Mouse (Mus musculus) forebrain, embryonic 11.5 days (tissue): ENCODE results near the gene Vmn1r87. TPM values are rescaled to one million over a fixed set of nuclear protein-coding genes. Genes with fewer than 3 reads are reported as not detected.
"Not testable (repeated sequence)": the region's sequence is repeated elsewhere in the genome, so short reads cannot be mapped to it uniquely, and the experiment has no call there.

ENCODE experiments used
- ATAC-seq: fragments of 200-750 bp; cut with Nextera tagmentation; replicated peaks from 2 replicates; pipeline ENCODE4 v1.8.0; 2017; ENCODE audit warnings: moderate TSS enrichment; ENCODE audit not compliant: low FRiP score
- DNase-seq: peaks from one replicate; pipeline ENCODE4 v3.0.0-alpha.2; 2017; ENCODE audit warnings: low spot score
- H3K27ac ChIP-seq: fragments of 300-500 bp; sonication (generic); 2 replicates; pipeline ENCODE4 v1.5.1; 2014; ENCODE audit warnings: low read depth, low read length
- H3K27me3 ChIP-seq: fragments of 300-500 bp; sonication (generic); 2 replicates; pipeline ENCODE4 v1.6.1; 2014; ENCODE audit warnings: mild to moderate bottlenecking, low read length, mixed read lengths; ENCODE audit not compliant: control insufficient read depth, insufficient read depth
- H3K36me3 ChIP-seq: fragments of 300-500 bp; sonication (generic); 2 replicates; pipeline ENCODE4 v1.6.1; 2014; ENCODE audit warnings: mild to moderate bottlenecking, low read length, moderate library complexity, mixed read lengths; ENCODE audit not compliant: control insufficient read depth, insufficient read depth
- H3K4me1 ChIP-seq: fragments of 300-500 bp; sonication (generic); replicated peaks from 2 replicates; pipeline ENCODE4 v1.6.1; 2014; ENCODE audit warnings: low read length, mixed read lengths; ENCODE audit not compliant: control insufficient read depth, insufficient read depth
- H3K4me2 ChIP-seq: fragments of 300-500 bp; sonication (generic); 2 replicates; pipeline ENCODE4 v1.6.1; 2014; ENCODE audit warnings: low read depth, mild to moderate bottlenecking, low read length, moderate library complexity, mixed read lengths; ENCODE audit not compliant: severe bottlenecking
- H3K4me3 ChIP-seq: fragments of 300-500 bp; sonication (generic); 2 replicates; pipeline ENCODE4 v1.5.1; 2014; ENCODE audit warnings: low read depth, low read length
- H3K9ac ChIP-seq: fragments of 300-500 bp; sonication (generic); 2 replicates; pipeline ENCODE4 v1.6.1; 2014; ENCODE audit warnings: low read length
- H3K9me3 ChIP-seq: fragments of 300-500 bp; sonication (generic); 2 replicates; pipeline ENCODE4 v1.6.1; 2016; ENCODE audit warnings: low read length, mixed read lengths; ENCODE audit not compliant: control insufficient read depth
- WGBS: fragments of 180-500 bp; shearing (Covaris S2); extraction: QIAGEN DNeasy Blood & Tissue Kit; methylation state at CpG from one replicate; pipeline ENCODE4 v1.1.7; 2014; 5-methylcytosine and 5-hydroxymethylcytosine counted together
- polyA plus RNA-seq: library from polyadenylated mRNA; unstranded; fragments of >200 nt; fragmentation: Nextera tagmentation; extraction: Ambion mirVana; gene quantifications from 2 replicates; pipeline ENCODE4 v1.2.1, GENCODE M21; 2014

Gene Vmn1r87
- polyA plus RNA-seq = not detected in 2 replicates

DNA sequence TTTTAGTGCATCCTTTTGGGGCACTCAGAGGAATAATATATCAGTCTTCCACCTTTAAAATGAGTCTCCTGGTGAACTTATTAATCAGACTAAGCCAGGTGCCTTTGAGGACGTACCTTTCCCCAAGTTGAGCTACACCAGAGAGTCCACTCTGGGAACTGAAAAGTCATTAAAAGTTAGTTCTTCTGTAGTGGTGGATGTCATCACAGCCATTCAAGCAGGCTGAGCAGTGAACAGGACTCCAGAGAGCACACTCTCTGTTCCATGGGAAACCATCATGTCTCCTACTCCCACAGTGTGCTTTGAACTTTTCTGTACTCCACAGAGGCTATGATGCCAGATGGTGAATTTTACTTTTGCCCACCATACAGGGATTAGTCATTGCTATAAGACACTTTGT lies at the start of gene Vmn1r87:
Gene Vmn1r87 (minus strand): TSS at position 101 of the 400 bp plus-strand sequence.
- no peaks in the 10 kb centered on the region for H3K4me1 ChIP-seq
- no peak within 1 kb of the TSS for H3K9ac ChIP-seq
- no peak within 1 kb of the TSS for H3K27ac ChIP-seq
- no peaks in the 10 kb centered on the region for H3K9me3 ChIP-seq
- no peak for DNase-seq
- no peak within 1 kb of the TSS for H3K4me2 ChIP-seq
- no peak for ATAC-seq
- 83% methylated on average over 1 of the region's 1 CpGs for WGBS
- H3K36me3 ChIP-seq = no peaks in the 10 kb centered on the region
- no peak within 1 kb of the TSS for H3K4me3 ChIP-seq
- H3K27me3 ChIP-seq = no peaks in the 10 kb centered on the region

- ATAC-seq = no peak
- Histone ChIP-seq H3K27ac (no peak within 1 kb of the TSS), H3K9ac (no peak within 1 kb of the TSS)
Measured at GRCm38 (mm10) chr7:13159268-13159667, 19.3 kb upstream of the Vmn1r87 start, which contains the start of gene Vmn1r88. Gene Vmn1r88 (plus strand): TSS chr7:13159568.

DNA sequence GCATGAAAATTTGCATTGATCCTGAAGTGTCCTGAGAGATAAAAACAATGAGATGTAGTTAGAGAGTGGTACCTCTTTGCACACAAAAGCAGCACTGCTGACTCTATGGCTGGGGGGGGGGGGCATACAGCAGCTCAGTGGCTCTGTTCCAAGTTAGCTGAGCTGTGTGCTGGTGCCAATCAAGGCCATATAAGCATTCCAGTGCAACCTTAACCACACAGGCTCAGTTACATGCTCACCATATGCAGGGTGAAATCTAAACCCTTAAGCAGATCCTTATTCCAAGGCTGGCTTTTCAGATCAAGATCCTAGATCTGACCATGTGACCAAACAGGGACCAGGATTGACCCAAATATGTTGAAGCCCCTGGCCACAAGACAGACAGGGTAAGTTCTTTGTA lies 2.6 kb downstream of the Vmn1r87 start:
- Histone ChIP-seq H3K4me2 (no peak overlapping the region), H3K27ac (no peak overlapping the region), H3K4me3 (no peak overlapping the region), H3K9ac (no peak overlapping the region), H3K9me3 (no peaks in the 10 kb centered on the region), H3K27me3 (no peaks in the 10 kb centered on the region), H3K4me1 (no peaks in the 10 kb centered on the region), H3K36me3 (no peaks in the 10 kb centered on the region)
- ATAC-seq (no peak), DNase-seq (no peak)

More at GRCm38 (mm10) chr7:13159268-13159667, 19.3 kb upstream of the Vmn1r87 start, which contains the start of gene Vmn1r88:
- H3K27me3 ChIP-seq = no peaks in the 10 kb centered on the region
- no peaks in the 10 kb centered on the region for H3K9me3 ChIP-seq
- H3K4me1 ChIP-seq = no peaks in the 10 kb centered on the region
- H3K36me3 ChIP-seq = no peaks in the 10 kb centered on the region
- no peak for DNase-seq
- H3K4me3 ChIP-seq = no peak within 1 kb of the TSS
- no peak within 1 kb of the TSS for H3K4me2 ChIP-seq

- H3K36me3 ChIP-seq = no peaks in the 10 kb centered on the region
- WGBS = 95% methylated on average over 2 of the region's 2 CpGs
- H3K4me2 ChIP-seq = no peak overlapping the region
- DNase-seq (no peak), ATAC-seq (no peak)
- no peak overlapping the region for H3K9ac ChIP-seq
- H3K27me3 ChIP-seq = no peaks in the 10 kb centered on the region
- H3K4me1 ChIP-seq = no peaks in the 10 kb centered on the region
- no peak overlapping the region for H3K27ac ChIP-seq
- no peaks in the 10 kb centered on the region for H3K9me3 ChIP-seq
- no peak overlapping the region for H3K4me3 ChIP-seq
Measured at GRCm38 (mm10) chr7:13131856-13132255, 8.1 kb downstream of the Vmn1r87 start.

DNA sequence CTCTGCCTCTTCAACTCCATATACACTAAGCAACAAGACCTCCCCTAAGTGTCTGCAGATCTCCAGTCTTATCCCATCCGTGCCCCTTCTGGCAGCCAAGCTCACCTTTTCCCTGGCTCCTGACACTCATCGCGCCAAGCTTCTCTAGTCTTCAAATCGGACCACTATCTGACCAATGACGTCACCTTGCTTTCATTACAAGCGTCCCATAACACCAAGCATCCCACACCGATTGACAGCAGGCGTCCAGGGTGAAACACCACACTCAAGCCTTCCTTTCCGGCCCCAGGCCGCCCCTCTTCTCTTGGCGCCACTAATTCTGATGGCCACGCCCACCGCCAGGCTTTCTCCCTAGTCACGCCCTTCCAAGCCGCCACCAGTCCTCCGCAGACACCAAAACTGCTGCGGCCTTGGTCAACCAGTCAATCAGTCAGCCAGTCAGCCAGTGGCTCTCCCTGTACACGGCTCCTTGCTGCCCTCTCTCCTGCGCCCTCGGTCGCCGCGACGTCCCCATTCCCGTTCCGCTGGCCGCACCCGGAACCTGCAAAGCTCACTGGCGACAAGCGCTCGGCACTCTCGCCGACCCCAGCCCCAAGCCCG lies 16.3 kb downstream of the Vmn1r87 start:
- H3K4me1 ChIP-seq, H3K27ac ChIP-seq, H3K9me3 ChIP-seq, DNase-seq, H3K9ac ChIP-seq, H3K27me3 ChIP-seq, H3K36me3 ChIP-seq: not testable (repeated sequence)
- peak; percentile 97 for ATAC-seq
- Histone ChIP-seq H3K4me3 (peak overlapping the region; percentile 14; the same call in 1 of the 2 replicates), H3K4me2 (peak overlapping the region; percentile 35)
- under 1% methylated on average over 14 of the region's 34 CpGs for WGBS

DNA sequence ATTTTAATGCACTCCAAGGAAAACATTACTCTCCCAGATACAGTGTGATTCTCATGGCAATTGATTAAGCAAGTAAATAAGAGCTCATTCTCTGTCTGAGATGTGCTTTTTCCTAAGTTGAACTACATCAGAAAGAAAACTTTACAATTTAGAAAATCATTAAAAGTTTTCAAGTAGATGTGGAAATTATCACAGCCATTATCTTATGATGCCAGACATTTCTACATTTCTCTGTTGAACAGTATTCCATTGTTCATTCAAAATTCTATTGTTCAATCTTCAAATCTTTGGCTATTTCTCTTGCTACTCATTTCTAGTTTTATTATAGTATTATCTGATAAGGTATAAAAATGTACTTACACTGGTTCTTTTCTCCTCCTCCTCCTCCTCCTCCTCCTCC lies 20.1 kb downstream of the Vmn1r87 start, which contains the start of gene Vmn1r86:
Gene Vmn1r86 (minus strand): TSS at position 101 of the 400 bp plus-strand sequence.
- ATAC-seq (no peak), DNase-seq (no peak)
- Histone ChIP-seq H3K27ac (no peak within 1 kb of the TSS), H3K4me3 (no peak within 1 kb of the TSS), H3K36me3 (no peaks in the 10 kb centered on the region), H3K4me2 (no peak within 1 kb of the TSS), H3K4me1 (no peaks in the 10 kb centered on the region), H3K27me3 (no peaks in the 10 kb centered on the region), H3K9ac (no peak within 1 kb of the TSS), H3K9me3 (no peaks in the 10 kb centered on the region)

DNA sequence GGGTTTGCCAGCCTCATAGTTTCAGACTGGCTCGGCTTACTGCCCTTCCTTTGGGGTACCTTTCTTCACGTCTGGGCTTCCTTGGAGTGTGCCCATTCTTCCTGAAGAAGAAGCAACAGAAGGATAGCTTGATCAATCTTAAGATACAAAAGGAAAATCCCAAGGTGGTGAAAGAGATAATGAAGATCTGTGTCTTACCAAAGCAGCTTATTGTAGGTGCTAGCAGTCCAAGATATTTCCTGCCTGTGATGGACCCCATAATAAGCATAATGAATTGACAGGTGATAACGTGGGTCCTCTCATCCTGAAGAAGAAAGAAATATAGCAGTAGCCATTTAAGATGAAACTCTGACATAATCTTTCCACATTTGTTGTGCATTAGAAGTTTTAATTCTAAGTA lies 44.9 kb downstream of the Vmn1r87 start, which contains the start of gene Vmn1r85:
Gene Vmn1r85 (minus strand): TSS at position 101 of the 400 bp plus-strand sequence.
- no peaks in the 10 kb centered on the region for H3K9me3 ChIP-seq
- WGBS = 52% methylated on average over 3 of the region's 3 CpGs
- no peaks in the 10 kb centered on the region for H3K4me1 ChIP-seq

More for the DNA sequence above, 44.9 kb downstream of the Vmn1r87 start, which contains the start of gene Vmn1r85:
- DNase-seq (no peak), ATAC-seq (no peak)
- no peak within 1 kb of the TSS for H3K4me3 ChIP-seq
- H3K36me3 ChIP-seq = no peaks in the 10 kb centered on the region
- no peaks in the 10 kb centered on the region for H3K27me3 ChIP-seq
- H3K4me2 ChIP-seq = no peak within 1 kb of the TSS
- no peak within 1 kb of the TSS for H3K9ac ChIP-seq
- no peak within 1 kb of the TSS for H3K27ac ChIP-seq
